Mouse (Mus musculus) liver, adult 2 months (tissue): ENCODE results near the gene Fzr1.

Experiments
- CTCF ChIP-seq: fragments of 200-500 bp; IDR thresholded peaks from 2 replicates; pipeline ENCODE4 v1.5.1; 2011; ENCODE audit warnings: low read depth, low read length, control low read depth
- POLR2A ChIP-seq: fragments of 200-500 bp; IDR thresholded peaks from 2 replicates; pipeline ENCODE4 v1.6.1; 2011; ENCODE audit warnings: low read length, control low read depth; ENCODE audit not compliant: insufficient read depth; ENCODE audit errors: extremely low read depth

DNA sequence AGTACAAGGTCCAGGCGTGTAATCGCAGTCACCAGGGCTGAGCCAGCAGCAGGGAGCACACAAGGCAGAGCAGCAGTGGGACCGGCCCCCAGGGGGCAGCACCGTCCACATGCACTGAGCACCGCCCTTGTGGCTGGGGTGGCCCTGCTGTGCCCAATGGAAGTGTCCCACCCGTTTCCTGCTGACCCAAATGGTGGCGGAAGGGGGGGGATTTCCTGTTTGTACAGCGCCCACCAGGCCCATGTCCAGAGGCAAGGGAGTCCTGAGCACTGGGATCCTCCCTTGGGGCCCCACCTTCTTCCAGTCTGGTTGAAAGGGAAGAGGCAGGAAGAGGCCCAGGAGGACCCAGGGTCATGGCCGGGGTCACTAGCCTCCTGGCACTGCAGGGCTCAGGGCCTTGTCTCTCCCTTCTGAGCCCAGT lies 30.6 kb upstream of the Fzr1 start:
- TF ChIP-seq CTCF: no peak
- TF ChIP-seq POLR2A: no peak
